Mouse (Mus musculus) ES-Bruce4 (cell line): ENCODE measurements at regions not wholly inside any gene's neighbourhood (a gene's known extent, or its start where the extent isn't known, plus 50 kb on each side); places are given as distances from the start of the nearest gene placed in this dataset.

ENCODE experiments used
- H3K27ac ChIP-seq: 2 replicates; pipeline ENCODE4 v1.5.1; 2012; ENCODE audit warnings: low read length, inconsistent platforms; ENCODE audit not compliant: insufficient read depth
- H3K27me3 ChIP-seq: 2 replicates; pipeline ENCODE4 v1.6.1; 2012; ENCODE audit warnings: mild to moderate bottlenecking, low read length, inconsistent platforms; ENCODE audit not compliant: control insufficient read depth, poor library complexity, insufficient read depth, severe bottlenecking
- H3K36me3 ChIP-seq: 2 replicates; pipeline ENCODE4 v1.6.1; 2012; ENCODE audit warnings: inconsistent platforms, mild to moderate bottlenecking, low read length, moderate library complexity; ENCODE audit not compliant: control insufficient read depth, poor library complexity, insufficient read depth, severe bottlenecking
- H3K4me1 ChIP-seq: one replicate; pipeline ENCODE4 v1.8.1; 2011; ENCODE audit warnings: low read length; ENCODE audit not compliant: control insufficient read depth, insufficient read depth
- H3K4me3 ChIP-seq: 2 replicates; pipeline ENCODE4 v1.5.1; 2011; ENCODE audit warnings: low read depth, mild to moderate bottlenecking, low read length
- H3K9ac ChIP-seq: 2 replicates; pipeline ENCODE4 v1.6.1; 2012; ENCODE audit warnings: low read depth, mild to moderate bottlenecking, inconsistent platforms; ENCODE audit not compliant: poor library complexity, severe bottlenecking
- H3K9me3 ChIP-seq: replicated peaks from 2 replicates; pipeline ENCODE4 v1.6.1; 2012; ENCODE audit warnings: mild to moderate bottlenecking, low read length, inconsistent platforms; ENCODE audit not compliant: control insufficient read depth, poor library complexity, insufficient read depth, severe bottlenecking
- CTCF ChIP-seq: IDR thresholded peaks from one replicate; pipeline ENCODE4 v1.8.1; 2011; ENCODE audit warnings: low read depth, low read length
- EP300 ChIP-seq: IDR thresholded peaks from 2 replicates; pipeline ENCODE4 v1.6.1; 2011; ENCODE audit warnings: low read depth, low read length; ENCODE audit not compliant: insufficient read depth
- POLR2A ChIP-seq: IDR thresholded peaks from one replicate; pipeline ENCODE4 v1.8.1; 2011; ENCODE audit warnings: low read length; ENCODE audit not compliant: insufficient read depth

- Histone ChIP-seq H3K27ac (no peak overlapping the region), H3K4me3 (no peak overlapping the region), H3K9ac (no peak overlapping the region), H3K9me3 (no peaks in the 10 kb centered on the region), H3K27me3 (no peaks in the 10 kb centered on the region), H3K4me1 (no peaks in the 10 kb centered on the region), H3K36me3 (no peaks in the 10 kb centered on the region)
- TF ChIP-seq CTCF, result no peak
- no peak for TF ChIP-seq EP300
- no peak for TF ChIP-seq POLR2A
Measured at GRCm38 (mm10) chr8:115953783-115954470, 246.3 kb upstream of the Maf start.

GRCm38 (mm10) chr8:115952496-115952895 lies 244.9 kb upstream of the Maf start:
- H3K4me3 ChIP-seq, result no peak overlapping the region
- no peak overlapping the region for H3K9ac ChIP-seq
- TF ChIP-seq EP300 (no peak), CTCF (no peak), POLR2A (no peak)
- H3K36me3 ChIP-seq, result no peaks in the 10 kb centered on the region
- no peak overlapping the region for H3K27ac ChIP-seq
- no peaks in the 10 kb centered on the region for H3K4me1 ChIP-seq
- H3K9me3 ChIP-seq, result no peaks in the 10 kb centered on the region
- no peaks in the 10 kb centered on the region; the same call in 1 of the 2 replicates for H3K27me3 ChIP-seq

- no peaks in the 10 kb centered on the region for H3K4me1 ChIP-seq
- H3K27ac ChIP-seq, result no peak overlapping the region
- no peak for TF ChIP-seq CTCF
- TF ChIP-seq POLR2A, result no peak
- TF ChIP-seq EP300, result no peak
- H3K4me3 ChIP-seq, result no peak overlapping the region
- H3K36me3 ChIP-seq, result no peaks in the 10 kb centered on the region
- no peaks in the 10 kb centered on the region for H3K9me3 ChIP-seq
- no peaks in the 10 kb centered on the region; the same call in 1 of the 2 replicates for H3K27me3 ChIP-seq
- H3K9ac ChIP-seq, result no peak overlapping the region
Measured at GRCm38 (mm10) chr8:115948916-115949315, 241.3 kb upstream of the Maf start.

- H3K9ac ChIP-seq, result no peak overlapping the region
- H3K27ac ChIP-seq, result no peak overlapping the region
- H3K4me3 ChIP-seq, result no peak overlapping the region
- H3K4me1 ChIP-seq, result no peaks in the 10 kb centered on the region
- H3K36me3 ChIP-seq, result no peaks in the 10 kb centered on the region
- TF ChIP-seq EP300 (no peak), CTCF (no peak), POLR2A (no peak)
- H3K27me3 ChIP-seq, result no peaks in the 10 kb centered on the region; the same call in 1 of the 2 replicates
- no peaks in the 10 kb centered on the region for H3K9me3 ChIP-seq
Measured at GRCm38 (mm10) chr8:115948036-115948435, 240.4 kb upstream of the Maf start.

GRCm38 (mm10) chr8:115942731-115943509 lies 235.3 kb upstream of the Maf start:
- H3K4me3 ChIP-seq, result no peak overlapping the region
- H3K4me1 ChIP-seq, result no peaks in the 10 kb centered on the region
- no peaks in the 10 kb centered on the region for H3K9me3 ChIP-seq
- H3K9ac ChIP-seq, result no peak overlapping the region
- no peak overlapping the region for H3K27ac ChIP-seq
- TF ChIP-seq CTCF, result no peak
- no peak for TF ChIP-seq POLR2A
- no peak for TF ChIP-seq EP300
- no peaks in the 10 kb centered on the region; the same call in 1 of the 2 replicates for H3K27me3 ChIP-seq
- H3K36me3 ChIP-seq, result no peaks in the 10 kb centered on the region
